Mouse (Mus musculus) monocyte, adult 5-6 weeks (primary cell): ENCODE measurements around the gene Fcnb. TPM values are rescaled to one million over a fixed set of nuclear protein-coding genes. Genes with fewer than 3 reads are reported as not detected.

Experiments used
- ATAC-seq: fragments of 153-309, 156-312 bp; replicated peaks from 2 replicates; pipeline ENCODE4 v1.8.0; 2017; ENCODE audit warnings: mild to moderate bottlenecking; ENCODE audit not compliant: low TSS enrichment, insufficient number of reproducible peaks, severe bottlenecking, poor library complexity, low FRiP score
- total RNA-seq: library from RNA; stranded (forward); fragments of 200-1000, 200-491, 200-594 nt; gene quantifications from 3 replicates; pipeline ENCODE4 v1.2.3, GENCODE M21; 2017

Gene Fcnb
- total RNA-seq, result not detected in 3 replicates

- ATAC-seq, result no peak
Observed at GRCm38 (mm10) chr2:28084768-28085167, at the start of gene Fcnb. Gene Fcnb, minus strand, starts transcription at chr2:28084885.

- ATAC-seq, result no peak
Observed at GRCm38 (mm10) chr2:28133833-28134232, 49.1 kb upstream of the Fcnb start.

- no peak for ATAC-seq
Observed at GRCm38 (mm10) chr2:28132117-28132516, 47.4 kb upstream of the Fcnb start.

- ATAC-seq, result no peak
Observed at GRCm38 (mm10) chr2:28126763-28127438, 42.2 kb upstream of the Fcnb start.

GRCm38 (mm10) chr2:28123910-28124309 lies 39.2 kb upstream of the Fcnb start:
- no peak for ATAC-seq

GRCm38 (mm10) chr2:28121309-28121708 lies 36.6 kb upstream of the Fcnb start:
- no peak for ATAC-seq

GRCm38 (mm10) chr2:28120342-28120741 lies 35.7 kb upstream of the Fcnb start:
- no peak for ATAC-seq

- no peak for ATAC-seq
Observed at GRCm38 (mm10) chr2:28118518-28119116, 33.9 kb upstream of the Fcnb start.

- ATAC-seq, result no peak
Observed at GRCm38 (mm10) chr2:28117490-28118308, 33.0 kb upstream of the Fcnb start.

- ATAC-seq, result no peak
Observed at GRCm38 (mm10) chr2:28108763-28109162, 24.1 kb upstream of the Fcnb start.

- no peak for ATAC-seq
Observed at GRCm38 (mm10) chr2:28106002-28106401, 21.3 kb upstream of the Fcnb start.

GRCm38 (mm10) chr2:28103653-28104052 lies 19.0 kb upstream of the Fcnb start:
- ATAC-seq, result no peak

GRCm38 (mm10) chr2:28101892-28102291 lies 17.2 kb upstream of the Fcnb start:
- ATAC-seq, result no peak

- no peak for ATAC-seq
Observed at GRCm38 (mm10) chr2:28100796-28101483, 16.3 kb upstream of the Fcnb start.

GRCm38 (mm10) chr2:28098547-28099505 lies 14.1 kb upstream of the Fcnb start:
- ATAC-seq, result no peak

- no peak for ATAC-seq
Observed at GRCm38 (mm10) chr2:28096751-28097309, 12.1 kb upstream of the Fcnb start.

GRCm38 (mm10) chr2:28092099-28092498 lies 7.4 kb upstream of the Fcnb start:
- peak; percentile 37; the same call in 1 of the 2 replicates for ATAC-seq

GRCm38 (mm10) chr2:28091042-28091441 lies 6.4 kb upstream of the Fcnb start:
- no peak for ATAC-seq
